Mouse (Mus musculus) limb, embryonic 14.5 days (tissue): ENCODE measurements around the gene Gm37240. TPM values are rescaled to one million over a fixed set of nuclear protein-coding genes. Genes with fewer than 3 reads are reported as not detected.

Source experiments
- ATAC-seq: fragments of 200-750 bp; cut with Nextera tagmentation; 2 replicates; pipeline ENCODE4 v1.8.0; 2017; ENCODE audit warnings: low read depth, moderate number of reproducible peaks, moderate TSS enrichment; ENCODE audit not compliant: low FRiP score
- DNase-seq: peaks from one replicate; pipeline ENCODE4 v3.0.0-alpha.2; 2015; ENCODE audit warnings: low spot score
- H3K27ac ChIP-seq: fragments of 300-500 bp; sonication (generic); replicated peaks from 2 replicates; pipeline ENCODE4 v1.5.1; 2014; ENCODE audit warnings: low read depth, mild to moderate bottlenecking, low read length, moderate library complexity, mixed read lengths
- H3K27me3 ChIP-seq: fragments of 300-500 bp; sonication (generic); 2 replicates; pipeline ENCODE4 v1.6.1; 2014; ENCODE audit warnings: low read length, mixed read lengths; ENCODE audit not compliant: control insufficient read depth, insufficient read depth
- H3K36me3 ChIP-seq: fragments of 300-500 bp; sonication (generic); 2 replicates; pipeline ENCODE4 v1.6.1; 2014; ENCODE audit warnings: mild to moderate bottlenecking, low read length, moderate library complexity, mixed read lengths; ENCODE audit not compliant: control insufficient read depth, insufficient read depth
- H3K4me1 ChIP-seq: fragments of 300-500 bp; sonication (generic); 2 replicates; pipeline ENCODE4 v1.6.1; 2014; ENCODE audit warnings: antibody characterized with exemption, low read length, mixed read lengths; ENCODE audit not compliant: control insufficient read depth, insufficient read depth
- H3K4me2 ChIP-seq: fragments of 300-500 bp; sonication (generic); replicated peaks from 2 replicates; pipeline ENCODE4 v1.6.1; 2014; ENCODE audit warnings: low read depth, mild to moderate bottlenecking, low read length, moderate library complexity; ENCODE audit not compliant: severe bottlenecking
- H3K4me3 ChIP-seq: fragments of 300-500 bp; sonication (generic); replicated peaks from 2 replicates; pipeline ENCODE4 v1.5.1; 2014; ENCODE audit warnings: low read length
- H3K9ac ChIP-seq: fragments of 300-500 bp; sonication (generic); 2 replicates; pipeline ENCODE4 v1.6.1; 2014; ENCODE audit warnings: mild to moderate bottlenecking, low read depth, low read length, moderate library complexity; ENCODE audit not compliant: severe bottlenecking
- H3K9me3 ChIP-seq: fragments of 300-500 bp; sonication (generic); 2 replicates; pipeline ENCODE4 v1.6.1; 2016; ENCODE audit warnings: low read length; ENCODE audit not compliant: control insufficient read depth
- POLR2A ChIP-seq: fragments of 200-500 bp; IDR thresholded peaks from 2 replicates; pipeline ENCODE4 v1.8.0; 2012; ENCODE audit warnings: inconsistent platforms, mild to moderate bottlenecking, moderate library complexity, borderline replicate concordance; ENCODE audit not compliant: insufficient read depth, insufficient read length; ENCODE audit errors: extremely low read depth
- WGBS: fragments of 180-500 bp; shearing (Covaris S2); extraction: QIAGEN DNeasy Blood & Tissue Kit; methylation state at CpG from one replicate; pipeline ENCODE4 v1.1.7; 2014; 5-methylcytosine and 5-hydroxymethylcytosine counted together
- polyA plus RNA-seq, 2 experiments: library from polyadenylated mRNA; depleted of rRNA in 1 of 2; stranded (reverse) in 1 of 2; unstranded in 1 of 2; fragments of >200 nt; fragmentation: Nextera tagmentation in 1 of 2; extraction: Ambion mirVana in 1 of 2; gene quantifications; 2 replicates each; pipeline versions ENCODE4 v1.2.1 to v1.2.3; 2012 to 2014

Gene Gm37240
- polyA plus RNA-seq, 2 experiments: 2.0 to 13.4 TPM

- H3K4me2 ChIP-seq: no peak overlapping the region
- H3K36me3 ChIP-seq: no peaks in the 10 kb centered on the region
- H3K4me1 ChIP-seq: no peaks in the 10 kb centered on the region
- TF ChIP-seq POLR2A: no peak
- no peak overlapping the region for H3K4me3 ChIP-seq
- 40% methylated on average over 3 of the region's 3 CpGs for WGBS
- H3K27ac ChIP-seq: no peak overlapping the region
- H3K9me3 ChIP-seq: no peaks in the 10 kb centered on the region
- no peak overlapping the region for H3K9ac ChIP-seq
- H3K27me3 ChIP-seq: no peaks in the 10 kb centered on the region
- no peak for DNase-seq
- no peak for ATAC-seq
These were observed 431.9 kb downstream of the Gm37240 start for GRCm38 (mm10) chr3:85455453-85455852.

- ATAC-seq: no peak
- Histone ChIP-seq H3K27me3 (no peaks in the 10 kb centered on the region), H3K9ac (no peak overlapping the region), H3K9me3 (no peaks in the 10 kb centered on the region), H3K27ac (no peak overlapping the region), H3K4me1 (no peaks in the 10 kb centered on the region), H3K4me2 (no peak overlapping the region), H3K36me3 (no peaks in the 10 kb centered on the region), H3K4me3 (no peak overlapping the region)
- DNase-seq: no peak
- WGBS: 69% methylated on average over 6 of the region's 6 CpGs
- TF ChIP-seq POLR2A: no peak
These were observed 433.3 kb downstream of the Gm37240 start for GRCm38 (mm10) chr3:85454001-85454400.

GRCm38 (mm10) chr3:85449461-85449860 lies 437.9 kb downstream of the Gm37240 start:
- H3K36me3 ChIP-seq: no peaks in the 10 kb centered on the region
- no peaks in the 10 kb centered on the region for H3K9me3 ChIP-seq
- WGBS: 59% methylated on average over 4 of the region's 4 CpGs
- DNase-seq (no peak), ATAC-seq (no peak)
- H3K4me2 ChIP-seq: no peak overlapping the region
- TF ChIP-seq POLR2A: no peak
- no peak overlapping the region for H3K9ac ChIP-seq
- H3K27ac ChIP-seq: no peak overlapping the region
- H3K27me3 ChIP-seq: no peaks in the 10 kb centered on the region
- H3K4me1 ChIP-seq: no peaks in the 10 kb centered on the region
- no peak overlapping the region for H3K4me3 ChIP-seq

- H3K4me1 ChIP-seq: no peaks in the 10 kb centered on the region
- 93% methylated on average over 5 of the region's 5 CpGs for WGBS
- no peak overlapping the region for H3K9ac ChIP-seq
- H3K27me3 ChIP-seq: no peaks in the 10 kb centered on the region
- no peak for TF ChIP-seq POLR2A
- no peak for ATAC-seq
- no peak overlapping the region for H3K27ac ChIP-seq
- no peak overlapping the region for H3K4me2 ChIP-seq
- no peaks in the 10 kb centered on the region for H3K9me3 ChIP-seq
- no peak overlapping the region for H3K4me3 ChIP-seq
- no peaks in the 10 kb centered on the region for H3K36me3 ChIP-seq
- no peak for DNase-seq
These were observed 444.5 kb downstream of the Gm37240 start for GRCm38 (mm10) chr3:85442781-85443180.

- no peaks in the 10 kb centered on the region for H3K36me3 ChIP-seq
- no peak overlapping the region for H3K27ac ChIP-seq
- no peak overlapping the region for H3K9ac ChIP-seq
- H3K27me3 ChIP-seq: no peaks in the 10 kb centered on the region
- H3K4me1 ChIP-seq: no peaks in the 10 kb centered on the region
- H3K4me2 ChIP-seq: no peak overlapping the region
- no peak for TF ChIP-seq POLR2A
- no peak overlapping the region for H3K4me3 ChIP-seq
- no peak for ATAC-seq
- 89% methylated on average over 8 of the region's 8 CpGs for WGBS
- DNase-seq: no peak
- no peaks in the 10 kb centered on the region for H3K9me3 ChIP-seq
These were observed 445.1 kb downstream of the Gm37240 start for GRCm38 (mm10) chr3:85442261-85442660.

GRCm38 (mm10) chr3:85435406-85435805 lies 451.9 kb downstream of the Gm37240 start:
- H3K9me3 ChIP-seq: no peaks in the 10 kb centered on the region
- H3K36me3 ChIP-seq: no peaks in the 10 kb centered on the region
- no peak overlapping the region for H3K9ac ChIP-seq
- ATAC-seq (no peak), DNase-seq (no peak)
- H3K27ac ChIP-seq: no peak overlapping the region
- H3K4me1 ChIP-seq: no peaks in the 10 kb centered on the region
- no peaks in the 10 kb centered on the region for H3K27me3 ChIP-seq
- no peak overlapping the region for H3K4me3 ChIP-seq
- H3K4me2 ChIP-seq: no peak overlapping the region
- no peak for TF ChIP-seq POLR2A
- WGBS: 55% methylated on average over 4 of the region's 4 CpGs
